Mouse (Mus musculus) heart, embryonic 12.5 days (tissue): Measurements from ENCODE around the gene Gtpbp3. TPM values are rescaled to one million over a fixed set of nuclear protein-coding genes. Genes with fewer than 3 reads are reported as not detected.

Experiments used
- ATAC-seq: fragments of 200-750 bp; cut with Nextera tagmentation; 2 replicates; pipeline ENCODE4 v1.8.0; 2017; ENCODE audit warnings: moderate TSS enrichment, moderate library complexity; ENCODE audit not compliant: insufficient number of reproducible peaks, low FRiP score
- H3K27ac ChIP-seq: fragments of 300-500 bp; sonication (generic); 2 replicates; pipeline ENCODE4 v1.5.1; 2016; ENCODE audit warnings: mild to moderate bottlenecking, moderate library complexity; ENCODE audit not compliant: poor library complexity, severe bottlenecking
- H3K27me3 ChIP-seq: fragments of 300-500 bp; sonication (generic); replicated peaks from 2 replicates; pipeline ENCODE4 v1.6.1; 2016; ENCODE audit warnings: mild to moderate bottlenecking, moderate library complexity
- H3K36me3 ChIP-seq: fragments of 300-500 bp; sonication (generic); 2 replicates; pipeline ENCODE4 v1.6.1; 2016; ENCODE audit warnings: mild to moderate bottlenecking, moderate library complexity
- H3K4me1 ChIP-seq: fragments of 300-500 bp; sonication (generic); replicated peaks from 2 replicates; pipeline ENCODE4 v1.6.1; 2016; ENCODE audit warnings: mild to moderate bottlenecking
- H3K4me2 ChIP-seq: fragments of 300-500 bp; sonication (generic); 2 replicates; pipeline ENCODE4 v1.6.1; 2016; ENCODE audit warnings: mild to moderate bottlenecking, moderate library complexity
- H3K4me3 ChIP-seq: fragments of 300-500 bp; sonication (generic); 2 replicates; pipeline ENCODE4 v1.5.1; 2016; ENCODE audit warnings: mild to moderate bottlenecking
- H3K9ac ChIP-seq: fragments of 300-500 bp; sonication (generic); 2 replicates; pipeline ENCODE4 v1.6.1; 2016; ENCODE audit warnings: mild to moderate bottlenecking, moderate library complexity
- H3K9me3 ChIP-seq: fragments of 300-500 bp; sonication (generic); replicated peaks from 2 replicates; pipeline ENCODE4 v1.6.1; 2016; ENCODE audit warnings: mild to moderate bottlenecking, moderate library complexity
- WGBS: fragments of 180-500 bp; shearing (Covaris S2); methylation state at CpG from one replicate; pipeline ENCODE4 v1.1.7; 2016; 5-methylcytosine and 5-hydroxymethylcytosine counted together
- polyA plus RNA-seq: library from polyadenylated mRNA; unstranded; fragments of >200 nt; fragmentation: Nextera tagmentation; extraction: Ambion mirVana; gene quantifications from 2 replicates; pipeline ENCODE4 v1.2.1, GENCODE M21; 2016

Gene Gtpbp3
- 11.6 and 12.8 TPM in 2 replicates for polyA plus RNA-seq

GRCm38 (mm10) chr8:71487691-71488445 is at the start of gene Gtpbp3:
Gtpbp3 (plus strand) TSS chr8:71488103.
- Histone ChIP-seq H3K4me1 (peaks cover 19% of the 10 kb centered on the region), H3K27ac (peak within 1 kb of the TSS; percentile 88), H3K27me3 (0 out of 2 replicates have a peak, but pooled peaks cover 6% of the 10 kb centered on the region), H3K9ac (peak within 1 kb of the TSS; percentile 91), H3K9me3 (no peaks in the 10 kb centered on the region), H3K36me3 (peaks cover 36% of the 10 kb centered on the region), H3K4me3 (peak within 1 kb of the TSS; percentile 80), H3K4me2 (peak within 1 kb of the TSS; percentile 96)
- under 1% methylated on average over 33 of the region's 33 CpGs for WGBS
- ATAC-seq: peak; percentile 34; the same call in 1 of the 2 replicates

GRCm38 (mm10) chr8:71441404-71441803 is 46.5 kb upstream of the Gtpbp3 start:
- no peak overlapping the region for H3K9ac ChIP-seq
- no peaks in the 10 kb centered on the region for H3K9me3 ChIP-seq
- WGBS: 2% methylated on average over 7 of the region's 7 CpGs
- no peak overlapping the region for H3K4me3 ChIP-seq
- no peaks in the 10 kb centered on the region for H3K36me3 ChIP-seq
- ATAC-seq: no peak
- no peak overlapping the region for H3K27ac ChIP-seq
- H3K4me2 ChIP-seq: no peak overlapping the region
- H3K27me3 ChIP-seq: peaks cover 24% of the 10 kb centered on the region
- H3K4me1 ChIP-seq: no peaks in the 10 kb centered on the region

DNA sequence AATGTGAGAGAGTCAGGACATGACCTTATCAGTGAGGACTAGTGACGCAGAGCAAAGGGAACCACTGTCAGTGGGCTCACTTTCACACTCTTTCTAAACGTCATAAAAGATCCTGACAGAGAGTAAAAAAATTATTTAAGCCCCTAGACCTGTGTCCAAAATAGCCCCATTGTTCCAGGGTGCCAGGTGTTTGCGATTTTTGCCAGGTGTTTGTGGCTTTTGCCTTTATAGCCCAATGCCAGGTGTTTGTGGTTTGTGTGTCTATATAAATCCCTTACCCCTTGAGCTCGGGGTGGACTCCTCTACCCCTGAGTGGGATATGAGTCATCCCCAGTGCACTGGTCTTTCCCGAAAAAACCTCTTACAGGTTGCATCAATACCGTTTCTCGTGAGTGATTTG is 42.8 kb upstream of the Gtpbp3 start:
- H3K27me3 ChIP-seq: peaks cover 24% of the 10 kb centered on the region
- H3K4me3 ChIP-seq: no peak overlapping the region
- ATAC-seq: no peak
- no peak overlapping the region for H3K4me2 ChIP-seq
- no peaks in the 10 kb centered on the region for H3K4me1 ChIP-seq
- no peaks in the 10 kb centered on the region; the same call in 1 of the 2 replicates for H3K9me3 ChIP-seq
- no peak overlapping the region for H3K27ac ChIP-seq
- no peaks in the 10 kb centered on the region for H3K36me3 ChIP-seq
- H3K9ac ChIP-seq: no peak overlapping the region
- 69% methylated on average over 7 of the region's 7 CpGs for WGBS

GRCm38 (mm10) chr8:71451337-71451736 is 36.6 kb upstream of the Gtpbp3 start:
- Histone ChIP-seq H3K4me3 (no peak overlapping the region), H3K36me3 (no peaks in the 10 kb centered on the region), H3K9ac (no peak overlapping the region), H3K9me3 (no peaks in the 10 kb centered on the region; the same call in 1 of the 2 replicates), H3K27ac (no peak overlapping the region), H3K4me1 (no peaks in the 10 kb centered on the region), H3K27me3 (peaks cover 8% of the 10 kb centered on the region; the same call in 1 of the 2 replicates), H3K4me2 (no peak overlapping the region)
- WGBS: 50% methylated on average over 4 of the region's 4 CpGs
- no peak for ATAC-seq

DNA sequence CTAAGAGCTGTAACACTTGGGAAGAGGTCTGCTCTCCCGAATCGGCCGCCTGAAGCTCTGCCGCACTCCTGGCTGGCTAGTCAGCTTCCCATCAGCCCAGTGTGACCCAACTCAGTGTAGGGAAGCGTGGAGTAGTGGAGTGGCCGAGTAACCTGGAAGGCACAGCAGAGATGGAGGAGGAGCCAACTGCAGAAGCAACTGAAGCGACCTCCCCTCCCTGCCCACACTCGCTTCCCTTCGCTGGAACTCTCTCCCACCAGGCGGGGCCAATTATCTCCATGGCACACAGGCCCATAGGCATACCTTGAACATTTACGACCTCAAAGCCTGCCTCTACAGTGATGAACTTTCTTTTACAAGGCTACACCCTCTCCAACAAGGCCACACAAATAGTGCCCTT is 36.1 kb upstream of the Gtpbp3 start:
- WGBS: 50% methylated on average over 11 of the region's 11 CpGs
- no peak overlapping the region for H3K27ac ChIP-seq
- peaks cover 11% of the 10 kb centered on the region for H3K27me3 ChIP-seq
- no peak overlapping the region for H3K4me2 ChIP-seq
- no peak overlapping the region for H3K4me3 ChIP-seq
- ATAC-seq: no peak
- H3K9ac ChIP-seq: no peak overlapping the region
- no peaks in the 10 kb centered on the region; the same call in 1 of the 2 replicates for H3K9me3 ChIP-seq
- no peaks in the 10 kb centered on the region for H3K4me1 ChIP-seq
- H3K36me3 ChIP-seq: peaks cover 1% of the 10 kb centered on the region

DNA sequence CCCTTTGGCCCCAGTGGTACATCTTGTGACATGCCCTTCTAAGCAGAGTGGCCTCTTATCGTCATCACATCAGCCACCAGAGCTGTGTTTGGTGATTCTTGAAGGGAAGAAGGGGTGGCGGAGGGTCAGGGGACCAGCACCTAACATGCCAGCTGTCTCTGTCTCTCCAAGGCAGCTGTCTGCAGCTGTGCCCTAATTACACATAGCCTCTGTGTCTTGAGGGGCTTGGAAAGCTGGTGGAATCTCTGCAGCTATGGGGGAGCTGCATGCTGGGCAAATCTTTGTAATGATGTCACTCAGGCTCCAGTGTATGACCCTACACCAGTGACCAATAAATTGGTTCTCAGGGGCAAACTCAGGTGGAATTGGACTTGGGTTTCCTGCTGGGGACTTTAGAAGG is 35.2 kb upstream of the Gtpbp3 start:
- H3K4me2 ChIP-seq: no peak overlapping the region
- H3K9me3 ChIP-seq: no peaks in the 10 kb centered on the region; the same call in 1 of the 2 replicates
- no peak for ATAC-seq
- H3K9ac ChIP-seq: no peak overlapping the region
- peaks cover 10% of the 10 kb centered on the region for H3K36me3 ChIP-seq
- H3K27ac ChIP-seq: no peak overlapping the region
- H3K4me3 ChIP-seq: no peak overlapping the region
- WGBS: 63% methylated on average over 2 of the region's 2 CpGs
- peaks cover 19% of the 10 kb centered on the region for H3K27me3 ChIP-seq
- no peaks in the 10 kb centered on the region for H3K4me1 ChIP-seq

DNA sequence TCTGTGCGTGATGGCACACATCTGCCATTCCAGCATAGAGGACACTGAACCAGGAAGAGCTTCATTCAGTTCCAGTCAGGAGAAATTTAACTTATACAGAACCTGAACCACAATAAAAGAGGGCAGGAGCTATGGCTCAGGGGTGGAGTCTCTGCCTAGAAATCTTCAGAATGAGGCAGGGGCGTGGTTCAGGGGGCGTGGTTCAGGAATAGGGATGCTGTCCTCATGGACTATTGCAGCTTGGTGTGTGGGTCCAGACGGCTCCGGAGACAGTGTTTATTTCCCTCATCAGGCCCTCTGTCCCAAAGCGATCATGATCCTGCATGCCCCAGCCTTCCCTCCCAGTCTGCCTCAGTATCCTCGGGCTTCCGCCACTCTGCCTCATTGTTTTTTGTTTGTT is 33.2 kb upstream of the Gtpbp3 start:
- H3K27ac ChIP-seq: no peak overlapping the region
- no peaks in the 10 kb centered on the region; the same call in 1 of the 2 replicates for H3K9me3 ChIP-seq
- H3K9ac ChIP-seq: no peak overlapping the region
- no peak overlapping the region for H3K4me3 ChIP-seq
- no peak for ATAC-seq
- no peak overlapping the region for H3K4me2 ChIP-seq
- peaks cover 19% of the 10 kb centered on the region for H3K27me3 ChIP-seq
- H3K4me1 ChIP-seq: no peaks in the 10 kb centered on the region
- 65% methylated on average over 8 of the region's 8 CpGs for WGBS
- peaks cover 30% of the 10 kb centered on the region for H3K36me3 ChIP-seq

DNA sequence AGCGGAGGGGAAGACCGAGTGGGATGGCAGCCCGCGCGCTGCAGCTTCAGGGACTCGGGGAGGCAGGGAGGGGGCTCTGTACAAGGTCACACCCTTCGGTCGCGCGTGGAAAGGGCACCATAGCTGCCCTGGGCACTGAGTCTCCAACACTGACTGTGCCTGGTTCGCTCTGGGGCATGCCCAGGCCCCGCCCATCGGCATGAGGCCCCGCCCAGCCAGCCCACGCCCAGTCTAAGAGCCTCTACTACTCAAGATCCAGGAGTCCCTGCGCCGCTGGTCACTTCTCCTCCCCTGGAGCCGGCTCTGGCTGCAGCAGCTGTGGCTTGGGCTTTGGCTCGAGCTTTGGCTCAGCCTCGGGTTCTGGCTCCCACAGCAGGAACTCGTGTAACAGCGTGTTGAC is 31.0 kb upstream of the Gtpbp3 start:
- 32% methylated on average over 22 of the region's 22 CpGs for WGBS

GRCm38 (mm10) chr8:71457659-71458270 is 30.1 kb upstream of the Gtpbp3 start:
- no peak for ATAC-seq
- Histone ChIP-seq H3K27ac (no peak overlapping the region), H3K4me1 (peaks cover 7% of the 10 kb centered on the region; the same call in 1 of the 2 replicates), H3K9me3 (no peaks in the 10 kb centered on the region), H3K4me2 (no peak overlapping the region), H3K4me3 (no peak overlapping the region), H3K9ac (no peak overlapping the region), H3K36me3 (peaks cover 42% of the 10 kb centered on the region), H3K27me3 (peaks cover 32% of the 10 kb centered on the region)
- WGBS: 73% methylated on average over 20 of the region's 20 CpGs

More for the DNA sequence above, 31.0 kb upstream of the Gtpbp3 start:
- ATAC-seq: 0 out of 2 replicates have a peak, but pooled peaks have one; percentile 37
- Histone ChIP-seq H3K27ac (no peak overlapping the region), H3K9me3 (no peaks in the 10 kb centered on the region), H3K27me3 (peaks cover 32% of the 10 kb centered on the region), H3K4me3 (no peak overlapping the region), H3K36me3 (peaks cover 42% of the 10 kb centered on the region), H3K9ac (no peak overlapping the region), H3K4me1 (no peaks in the 10 kb centered on the region), H3K4me2 (no peak overlapping the region)

GRCm38 (mm10) chr8:71460716-71461115 is 27.2 kb upstream of the Gtpbp3 start:
- no peak for ATAC-seq
- H3K27me3 ChIP-seq: peaks cover 30% of the 10 kb centered on the region

GRCm38 (mm10) chr8:71461152-71461840 is 26.6 kb upstream of the Gtpbp3 start:
- Histone ChIP-seq H3K4me1 (peaks cover 23% of the 10 kb centered on the region), H3K36me3 (peaks cover 42% of the 10 kb centered on the region), H3K9me3 (no peaks in the 10 kb centered on the region), H3K4me3 (no peak overlapping the region), H3K4me2 (no peak overlapping the region), H3K27ac (no peak overlapping the region), H3K27me3 (peaks cover 25% of the 10 kb centered on the region), H3K9ac (no peak overlapping the region)
- no peak for ATAC-seq
- 61% methylated on average over 47 of the region's 47 CpGs for WGBS

More at GRCm38 (mm10) chr8:71460716-71461115, 27.2 kb upstream of the Gtpbp3 start:
- 86% methylated on average over 6 of the region's 6 CpGs for WGBS
- Histone ChIP-seq H3K36me3 (peaks cover 42% of the 10 kb centered on the region), H3K9ac (no peak overlapping the region), H3K4me1 (peaks cover 20% of the 10 kb centered on the region), H3K27ac (no peak overlapping the region), H3K4me2 (no peak overlapping the region), H3K4me3 (no peak overlapping the region), H3K9me3 (no peaks in the 10 kb centered on the region)
